Mouse (Mus musculus) cerebral cortex, adult 2 months (tissue): ENCODE results near the gene Apex1.

Experiments
- WGBS: fragments of 180-500 bp; shearing (Covaris S2); methylation state at CpG from one replicate; pipeline ENCODE4 v1.1.7; 2018; 5-methylcytosine and 5-hydroxymethylcytosine counted together

Gene Apex1

DNA sequence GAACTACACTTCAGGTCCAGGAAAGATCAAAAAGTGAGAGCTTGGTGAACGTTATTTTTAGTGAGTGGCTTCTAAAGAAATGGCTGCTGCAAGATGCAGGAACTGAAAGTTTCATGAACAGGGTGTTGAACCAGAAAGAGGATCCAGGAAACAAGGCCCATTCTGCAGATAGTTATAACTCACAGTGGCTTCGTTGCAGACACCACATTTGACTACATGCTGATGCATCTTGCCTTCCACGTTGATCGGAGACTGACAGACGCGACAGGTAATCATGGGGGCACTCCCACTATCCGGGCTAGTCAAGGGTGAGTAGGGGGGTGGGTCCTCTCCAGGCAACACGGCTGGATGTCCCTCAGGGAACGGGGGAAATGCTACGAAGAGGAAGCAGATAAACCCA is 5.2 kb downstream of the Apex1 start:
- WGBS = 6% methylated on average over 10 of the region's 10 CpGs

DNA sequence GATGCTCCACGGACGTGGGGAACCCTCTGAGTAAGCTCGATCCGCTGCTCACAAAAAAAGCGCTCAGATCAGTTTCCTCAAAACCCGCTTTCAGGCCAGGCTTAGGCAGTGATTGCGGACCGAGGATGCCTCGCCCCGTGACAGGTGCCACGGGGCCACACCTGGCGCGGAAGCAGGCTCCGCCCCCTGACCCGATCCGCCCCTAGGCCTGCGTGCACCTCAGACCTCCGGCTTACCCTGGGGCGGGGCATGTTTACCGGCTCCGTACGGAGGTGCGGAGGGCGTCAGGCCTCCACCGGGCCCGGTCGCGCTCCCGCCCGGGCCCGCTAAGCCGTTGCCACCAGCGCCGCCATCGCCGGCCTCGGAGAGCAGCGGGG is 5.6 kb downstream of the Apex1 start:
- WGBS = under 1% methylated on average over 38 of the region's 38 CpGs

DNA sequence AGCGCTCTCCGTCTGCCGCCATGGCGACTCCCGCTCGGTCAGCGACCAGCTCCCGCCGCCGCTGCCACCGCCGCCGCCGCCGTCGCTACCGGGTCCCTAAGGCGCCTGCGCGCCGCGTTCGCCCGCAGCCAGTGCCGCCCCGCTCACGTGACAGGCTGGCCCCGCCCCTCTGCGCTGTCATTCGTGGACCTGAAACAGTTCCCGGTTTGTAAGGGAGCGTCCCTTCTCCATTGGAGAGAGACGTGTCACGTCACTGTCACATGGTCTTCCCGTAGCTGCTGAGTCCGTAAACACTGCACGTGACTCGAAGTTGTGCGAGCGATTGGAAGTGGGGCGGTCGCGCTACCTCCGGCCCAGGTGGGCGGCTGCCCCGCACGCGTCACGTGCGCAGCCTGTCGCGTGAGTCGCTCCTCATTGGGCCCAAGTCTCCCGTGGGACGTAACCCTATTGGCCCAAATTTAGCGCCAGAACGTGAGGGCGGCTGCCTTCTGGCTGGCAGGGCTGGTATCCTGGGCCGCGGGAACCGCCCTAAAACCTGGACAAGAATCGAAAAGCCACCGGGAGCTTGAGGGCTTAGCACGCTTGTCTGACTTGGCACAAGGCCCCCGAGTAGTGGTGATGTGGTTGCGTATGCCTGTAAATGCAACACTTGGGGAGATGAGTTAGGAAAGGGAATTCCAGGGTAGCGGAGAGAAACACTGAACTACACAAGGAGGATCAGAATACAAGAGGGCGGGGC is 6.2 kb downstream of the Apex1 start, which contains the start of the genes Pip4p1 and Pnp:
Pip4p1 (minus strand) TSS at position 103 of the 739 bp plus-strand sequence.
Pnp (plus strand) TSS at position 329 of the 739 bp plus-strand sequence.
- WGBS = under 1% methylated on average over 66 of the region's 68 CpGs

DNA sequence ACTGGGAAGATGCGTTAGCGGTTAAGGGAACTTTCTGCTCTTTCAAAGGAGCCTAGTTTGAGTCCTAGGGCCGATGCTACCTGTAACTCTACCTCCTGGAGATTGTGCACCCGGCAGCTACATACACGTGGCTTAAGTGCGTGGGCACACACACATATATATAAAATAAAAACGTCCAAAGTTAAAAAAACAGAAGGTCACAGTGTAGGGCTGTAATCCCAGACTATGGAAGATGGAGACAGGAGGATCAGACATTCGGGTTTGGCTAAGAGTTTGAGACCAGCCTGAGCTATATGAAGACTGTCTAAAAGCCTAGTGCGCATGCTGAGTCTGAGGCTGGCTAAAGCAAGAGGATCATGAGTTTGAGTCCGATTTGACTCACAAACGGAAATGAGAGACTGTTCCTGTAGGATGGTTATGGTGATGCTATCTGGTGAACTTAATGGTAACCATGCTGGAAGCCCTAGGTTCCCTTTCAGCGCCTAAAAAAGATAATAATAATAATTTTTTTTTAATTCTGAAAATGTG is 6.8 kb downstream of the Apex1 start:
- 5% methylated on average over 12 of the region's 12 CpGs for WGBS

DNA sequence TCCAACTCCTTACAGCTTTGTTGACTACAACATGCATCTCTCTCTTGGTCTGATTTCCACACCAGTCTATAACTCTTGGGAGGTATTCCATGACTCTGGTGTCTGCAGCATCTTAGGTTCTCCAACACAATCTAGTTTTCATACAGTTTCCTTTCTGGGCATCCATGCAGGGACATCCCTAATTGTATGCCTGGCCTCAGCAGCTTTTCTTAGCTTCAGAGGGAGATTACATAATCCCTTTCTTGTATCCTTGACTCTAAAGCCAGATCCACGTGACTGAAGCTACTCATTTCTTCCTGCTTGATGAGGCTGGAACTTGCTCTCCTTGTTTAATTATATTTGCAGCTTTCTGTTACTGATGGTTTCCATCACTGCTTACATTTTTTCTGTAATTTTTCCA is 11.9 kb downstream of the Apex1 start:
- WGBS = 58% methylated on average over 1 of the region's 1 CpGs

DNA sequence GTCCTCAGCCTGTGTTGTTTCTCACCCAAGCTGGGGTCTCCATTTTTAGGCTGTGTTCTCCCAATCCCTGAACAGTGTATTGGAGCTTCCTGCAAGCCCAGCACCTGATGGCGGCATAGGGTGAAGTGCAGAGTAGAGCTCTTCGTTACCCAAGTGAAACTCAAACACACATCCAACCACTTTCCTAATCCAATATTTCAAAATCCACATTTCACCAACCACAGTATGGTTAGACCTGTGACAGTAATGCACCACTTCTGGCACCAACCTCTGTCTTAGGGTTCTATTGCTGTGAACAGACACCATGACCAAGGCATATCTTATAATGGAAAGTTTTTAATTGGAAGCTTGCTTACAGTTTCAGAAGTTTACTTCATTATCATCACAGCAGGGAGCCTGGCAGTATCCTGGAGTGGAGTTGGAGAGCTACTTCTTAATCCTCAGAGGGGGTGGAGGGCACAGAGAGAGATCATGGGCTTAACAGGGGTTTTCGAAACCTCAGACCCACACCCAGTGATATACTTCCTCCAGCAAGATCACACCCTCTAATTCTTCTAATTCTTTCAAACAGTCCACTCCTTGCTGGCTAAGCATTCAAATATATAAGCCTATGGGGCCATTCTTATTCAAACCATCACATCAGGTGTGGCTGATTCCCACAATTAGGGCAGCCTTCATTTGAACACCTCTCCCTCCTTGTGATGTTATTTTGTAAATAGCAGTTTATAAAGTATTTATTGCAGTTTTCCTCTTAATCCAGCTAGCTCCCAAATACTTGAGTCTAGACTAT is 13.5 kb downstream of the Apex1 start:
- WGBS = 90% methylated on average over 3 of the region's 3 CpGs

DNA sequence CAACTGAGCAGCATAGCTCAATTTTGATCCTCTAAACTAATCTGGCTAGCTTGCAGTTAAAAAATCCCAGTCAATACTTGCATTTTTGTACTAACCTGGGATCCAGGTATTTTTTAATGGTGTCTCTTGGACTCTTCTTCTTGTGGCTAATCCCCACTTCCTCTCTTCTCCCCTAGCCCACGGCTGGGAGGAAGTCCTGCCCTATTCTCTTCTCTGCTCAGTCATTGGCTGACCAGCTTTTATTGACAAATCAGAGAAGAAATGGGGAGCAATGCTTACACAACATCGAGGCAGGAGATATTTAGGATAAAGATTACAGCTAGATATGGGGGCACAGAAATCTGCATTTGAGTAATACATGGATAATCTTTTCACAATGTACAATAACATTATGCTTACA is 14.2 kb downstream of the Apex1 start:
- WGBS = 41% methylated on average over 2 of the region's 2 CpGs

DNA sequence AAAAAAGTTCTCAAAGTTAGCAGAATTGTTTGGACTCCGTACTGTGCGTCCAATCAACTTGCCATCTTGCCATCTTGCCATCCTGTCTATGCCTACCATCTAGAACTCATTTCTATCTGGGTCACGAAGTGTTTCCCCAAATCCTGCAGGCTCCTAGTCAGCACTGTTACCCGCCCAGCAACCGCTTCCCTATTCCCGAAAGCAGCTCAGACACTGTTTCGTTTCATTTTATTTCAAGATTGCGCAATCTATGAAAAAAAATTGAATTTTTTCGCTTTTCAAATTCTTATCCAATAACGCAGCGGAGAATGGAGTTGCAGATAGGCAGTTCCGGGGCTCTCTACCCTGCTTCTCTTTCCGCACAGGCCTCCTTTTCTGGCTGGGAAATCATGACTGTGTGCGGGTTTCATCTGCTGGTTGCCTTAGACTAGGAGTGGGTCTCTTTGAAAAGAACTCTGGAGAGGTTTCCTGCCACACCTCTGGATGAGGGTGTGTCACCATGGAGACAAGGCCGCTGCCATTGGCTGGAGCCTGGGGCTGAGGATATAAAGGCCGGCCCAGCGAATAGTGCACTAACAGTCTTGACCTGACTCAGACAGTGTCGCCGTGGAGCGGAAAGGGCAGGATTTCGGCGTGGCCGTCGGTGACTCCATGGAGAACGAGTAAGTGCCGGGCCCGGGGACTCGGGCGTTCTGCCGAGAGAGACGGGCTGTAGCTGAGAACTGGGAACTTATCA is 19.3 kb downstream of the Apex1 start, which contains the start of gene Gm49342:
Gm49342 (plus strand) TSS at position 586 of the 736 bp plus-strand sequence.
- 7% methylated on average over 31 of the region's 31 CpGs for WGBS

DNA sequence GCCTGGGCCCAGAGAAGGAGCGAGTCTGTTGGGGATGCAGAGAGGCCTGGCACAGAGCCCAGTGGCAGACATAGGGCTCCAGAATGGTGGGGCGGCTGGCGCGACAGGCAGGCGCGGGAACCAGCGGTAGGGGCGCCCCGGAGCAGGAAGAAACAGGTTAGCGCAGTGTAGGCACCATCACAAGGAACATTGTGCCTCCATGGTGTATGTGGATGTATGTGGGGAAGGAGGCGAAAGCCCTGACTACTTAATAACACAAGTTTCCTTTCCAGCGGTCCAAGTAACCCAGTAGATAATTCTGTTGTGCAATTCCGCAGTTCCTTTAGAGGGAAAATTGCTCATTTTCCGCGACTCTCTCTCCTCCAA is 19.9 kb downstream of the Apex1 start:
- 1% methylated on average over 14 of the region's 15 CpGs for WGBS

DNA sequence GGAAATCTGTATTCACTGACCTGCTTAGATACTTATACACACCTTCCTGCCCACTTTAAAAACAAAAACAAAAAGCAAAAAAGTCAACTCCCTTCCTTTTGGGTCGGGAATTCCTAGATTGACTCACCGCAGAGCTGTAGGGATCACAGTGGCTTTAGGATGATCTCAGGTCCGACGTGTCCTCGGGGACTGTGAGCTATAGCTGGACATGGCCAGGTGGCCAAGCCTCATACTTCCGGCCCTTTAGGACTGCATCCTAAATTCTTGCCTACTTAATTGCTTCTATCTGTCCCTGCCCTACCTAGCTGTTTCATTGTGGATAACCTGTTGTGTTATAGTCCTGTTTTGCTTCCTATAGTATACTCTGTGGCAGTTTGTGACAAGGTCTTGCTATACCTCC is 20.3 kb downstream of the Apex1 start:
- WGBS = 13% methylated on average over 6 of the region's 6 CpGs

DNA sequence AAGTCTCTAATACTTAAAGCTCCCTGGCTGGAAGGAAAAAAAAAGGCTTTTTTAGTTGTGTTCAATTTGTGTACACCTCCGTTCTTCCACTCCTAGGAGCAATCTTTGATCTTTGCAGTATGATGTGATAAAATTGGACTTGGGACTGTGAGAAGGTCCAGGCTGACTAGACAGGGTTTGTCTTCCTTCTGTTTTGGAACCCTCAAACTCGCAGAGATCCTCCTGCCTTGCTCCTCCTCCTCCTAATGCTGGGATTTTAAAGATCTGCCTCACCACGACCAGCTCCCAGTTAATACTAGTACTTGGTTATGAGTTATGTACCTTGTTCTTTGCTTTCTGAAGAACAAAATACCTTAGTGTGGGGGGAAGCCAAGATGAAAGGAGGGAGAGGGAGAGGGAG is 20.8 kb downstream of the Apex1 start:
- WGBS = 52% methylated on average over 3 of the region's 3 CpGs

DNA sequence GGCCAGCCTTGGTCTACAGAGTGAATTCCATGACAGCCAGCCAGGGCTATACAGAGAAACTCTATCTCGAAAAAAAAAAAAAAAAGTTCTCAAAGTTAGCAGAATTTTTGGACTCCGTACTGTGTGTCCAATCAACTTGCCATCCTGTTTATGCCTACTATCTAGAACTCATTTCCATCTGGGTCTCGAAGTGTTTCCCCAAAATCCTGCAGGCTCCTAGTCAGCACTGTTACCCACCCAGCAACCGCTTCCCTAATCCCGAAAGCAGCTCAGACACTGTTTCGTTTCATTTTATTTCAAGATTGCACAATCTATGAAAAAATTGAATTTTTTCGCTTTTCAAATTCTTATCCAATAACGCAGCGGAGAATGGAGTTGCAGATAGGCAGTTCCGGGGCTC is 30.7 kb downstream of the Apex1 start:
- WGBS = 81% methylated on average over 10 of the region's 10 CpGs

DNA sequence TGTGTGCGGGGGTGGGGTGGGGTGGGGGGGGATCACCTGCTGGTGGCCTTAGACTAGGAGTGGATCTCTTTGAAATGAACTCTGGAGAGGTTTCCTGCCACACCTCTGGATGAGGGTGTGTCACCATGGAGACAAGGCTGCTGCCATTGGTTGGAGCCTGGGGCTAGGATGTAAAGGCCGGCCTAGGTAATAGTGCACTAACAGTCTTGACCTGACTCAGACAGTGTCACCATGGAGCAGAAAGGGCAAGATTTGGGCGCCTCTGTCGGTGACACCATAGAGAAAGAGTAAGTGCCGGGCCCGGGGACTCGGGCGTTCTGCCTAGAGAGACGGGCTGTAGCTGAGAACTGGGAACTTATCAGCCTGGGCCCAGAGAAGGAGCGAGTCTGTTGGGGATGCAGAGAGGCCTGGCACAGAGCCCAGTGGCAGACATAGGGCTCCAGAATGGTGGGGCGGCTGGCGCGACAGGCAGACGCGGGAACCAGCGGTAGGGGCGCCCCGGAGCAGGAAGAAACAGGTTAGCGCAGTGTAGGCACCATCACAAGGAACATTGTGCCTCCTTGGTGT is 31.3 kb downstream of the Apex1 start, which contains the start of gene Pnp2:
Pnp2 (plus strand) TSS at position 51 of the 567 bp plus-strand sequence.
- 11% methylated on average over 19 of the region's 19 CpGs for WGBS

DNA sequence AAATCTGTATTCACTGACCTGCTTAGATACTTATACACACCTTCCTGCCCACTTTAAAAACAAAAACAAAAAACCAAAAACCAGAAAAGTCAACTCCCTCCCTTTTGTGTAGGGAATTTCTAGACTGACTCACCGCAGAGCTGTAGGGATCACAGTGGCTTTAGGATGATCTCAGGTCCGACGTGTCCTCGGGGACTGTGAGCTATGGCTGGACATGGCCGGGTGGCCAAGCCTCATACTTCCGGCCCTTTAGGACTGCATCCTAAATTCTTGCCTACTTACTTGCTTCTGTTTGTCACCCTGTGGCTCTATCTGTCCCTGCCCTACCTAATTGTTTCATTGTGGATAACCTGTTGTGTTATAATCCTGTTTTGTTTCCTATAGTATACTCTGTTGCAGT is 32.0 kb downstream of the Apex1 start:
- 90% methylated on average over 6 of the region's 6 CpGs for WGBS

DNA sequence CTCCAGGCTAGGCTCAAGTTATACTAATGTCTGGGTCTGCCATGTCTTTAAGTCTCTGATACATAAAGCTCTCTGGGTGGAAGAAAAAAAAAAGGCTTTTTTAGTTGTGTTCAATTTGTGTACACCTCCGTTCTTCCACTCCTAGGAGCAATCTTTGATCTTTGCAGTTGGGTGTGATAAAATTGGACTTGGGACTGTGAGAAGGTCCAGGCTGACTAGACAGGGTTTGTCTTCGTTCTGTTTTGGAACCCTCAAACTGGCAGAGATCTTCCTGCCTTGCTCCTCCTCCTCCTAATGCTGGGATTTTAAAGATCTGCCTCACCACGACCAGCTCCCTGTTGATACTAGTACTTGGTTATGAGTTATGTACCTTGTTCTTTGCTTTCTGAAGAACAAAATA is 32.4 kb downstream of the Apex1 start:
- 78% methylated on average over 3 of the region's 3 CpGs for WGBS

DNA sequence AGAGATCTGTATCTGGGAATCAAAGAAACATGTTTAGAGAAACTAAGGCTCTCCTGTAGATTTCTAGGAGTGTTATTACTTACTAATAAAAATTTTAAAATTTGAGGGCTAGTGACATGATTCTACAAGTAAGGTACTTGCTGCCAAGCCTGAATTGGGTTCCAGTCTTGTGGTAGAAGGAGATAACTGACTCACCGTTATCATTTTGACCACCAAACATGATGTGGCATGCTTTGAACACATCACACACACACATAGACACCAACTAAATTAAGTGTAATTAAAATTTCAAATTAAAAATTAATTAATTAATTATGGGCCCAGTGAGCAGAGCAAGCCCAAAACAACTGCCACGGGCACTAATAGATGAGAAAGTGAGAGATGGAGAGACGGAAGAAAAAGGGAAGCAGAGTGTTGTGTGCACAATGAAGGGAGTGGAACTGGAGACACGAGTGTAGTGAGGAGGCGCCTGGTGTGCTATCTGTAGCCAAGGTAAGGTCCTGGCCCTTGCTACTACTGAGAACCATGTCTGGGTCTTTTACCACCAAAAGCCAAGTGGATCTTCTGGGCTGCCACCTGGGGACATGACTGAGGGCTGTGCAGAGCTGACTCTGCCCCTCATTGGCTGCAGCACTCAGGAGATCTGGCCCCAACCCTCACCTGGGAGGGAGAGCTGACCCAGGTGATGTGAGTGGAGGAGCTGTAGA is 33.7 kb downstream of the Apex1 start:
- WGBS = 95% methylated on average over 5 of the region's 5 CpGs

DNA sequence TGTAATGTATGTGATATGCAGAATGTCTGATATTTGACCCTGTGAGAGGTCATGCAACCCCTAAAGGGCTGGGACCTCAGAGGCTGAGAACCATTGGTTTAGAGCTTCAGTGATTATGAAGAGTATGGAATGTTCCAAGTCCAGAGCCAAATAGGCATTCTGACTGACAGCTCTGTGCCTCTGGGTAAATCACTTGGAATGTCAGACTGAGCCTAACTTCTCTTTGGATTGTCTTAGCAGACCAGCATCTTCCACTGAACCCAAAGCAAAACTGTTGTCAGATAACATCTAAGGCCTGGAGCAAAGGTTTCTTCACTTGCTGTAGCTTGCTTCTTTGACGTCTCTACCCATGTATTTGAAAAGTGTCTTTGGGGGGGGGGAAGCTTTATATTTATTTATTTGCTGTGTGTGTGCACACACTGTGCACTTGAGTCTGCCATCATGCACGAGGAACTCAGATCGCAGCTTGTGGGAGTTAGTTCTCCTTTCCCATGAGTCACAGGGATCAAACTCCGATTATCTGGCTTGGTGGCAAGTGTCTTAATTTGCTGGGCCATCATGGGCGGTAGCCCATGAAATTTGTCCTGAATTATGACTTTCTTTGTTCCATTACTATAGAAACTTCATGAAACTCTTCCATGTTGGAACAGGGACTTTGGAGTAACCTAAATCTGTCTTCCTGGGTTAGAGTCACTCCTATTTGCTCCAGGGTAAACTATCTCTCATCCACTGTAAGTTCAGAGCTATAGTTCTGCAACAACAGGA is 43.6 kb downstream of the Apex1 start:
- WGBS = 86% methylated on average over 5 of the region's 5 CpGs

DNA sequence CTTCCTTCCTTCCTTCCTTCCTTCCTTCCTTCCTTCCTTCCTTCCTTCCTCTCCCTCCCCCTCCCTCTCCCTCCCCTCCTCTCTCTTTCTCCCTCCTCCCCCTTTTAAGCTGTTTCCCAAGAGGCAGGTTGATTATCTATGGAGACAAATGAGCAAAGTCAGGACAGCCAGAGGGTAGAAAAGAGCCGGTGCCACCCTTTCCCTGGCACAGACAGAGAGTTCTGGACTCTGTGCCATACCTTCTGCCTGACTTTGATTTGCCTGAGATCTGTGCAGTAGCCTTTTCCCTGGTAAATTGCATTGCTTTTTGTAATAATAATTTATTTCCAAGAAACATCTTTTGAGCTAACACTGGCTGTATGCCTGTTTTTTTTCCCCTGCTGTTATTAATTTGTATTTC is 44.3 kb downstream of the Apex1 start:
- 21% methylated on average over 1 of the region's 1 CpGs for WGBS

DNA sequence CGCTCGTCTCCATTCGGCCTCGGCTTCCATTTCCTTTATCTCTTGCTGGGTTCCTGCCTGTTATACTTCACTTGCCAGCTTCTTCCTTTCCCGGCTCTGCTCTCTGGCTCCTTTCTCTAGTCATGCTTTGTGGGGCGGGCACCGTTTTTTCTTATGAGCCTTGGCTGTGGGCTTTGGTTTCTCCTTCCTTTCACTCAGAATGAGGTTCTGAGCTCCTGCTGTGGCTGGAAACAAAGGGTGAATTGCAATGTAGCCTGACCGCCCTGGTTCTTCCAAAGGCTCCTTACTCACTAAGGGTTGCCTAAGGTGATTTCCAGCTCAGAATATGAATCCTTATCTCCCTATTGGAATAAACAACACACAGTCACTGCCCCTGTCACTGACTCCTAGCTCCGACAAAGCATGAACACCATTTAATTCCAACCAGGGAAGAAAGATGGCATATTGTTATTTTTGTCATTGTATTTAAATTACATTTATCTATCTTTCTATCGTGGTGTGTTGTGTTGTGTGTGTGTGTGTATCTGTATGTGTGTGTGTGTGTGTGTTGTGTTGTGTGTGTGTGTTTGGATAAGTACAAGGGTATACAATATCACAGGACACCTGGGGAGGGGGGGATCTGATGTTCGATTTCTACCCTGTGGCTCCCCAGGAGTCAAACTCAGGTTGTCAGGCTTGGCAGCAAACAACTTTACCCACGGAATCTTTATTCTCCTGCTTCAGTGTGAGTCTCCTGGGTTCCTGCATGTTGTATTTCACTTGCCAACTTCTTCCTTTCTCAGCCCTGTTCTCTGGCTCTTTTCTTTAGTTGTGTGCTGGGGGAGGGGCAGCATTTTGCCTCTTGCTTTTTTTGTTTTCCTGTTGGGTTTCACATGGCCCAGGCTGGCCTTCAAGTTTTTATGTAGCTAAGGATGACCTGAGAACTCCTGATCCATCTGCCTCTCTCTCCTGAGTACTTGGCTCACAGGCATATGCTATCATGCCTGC is 45.1 kb downstream of the Apex1 start:
- WGBS = 36% methylated on average over 12 of the region's 12 CpGs
